Mouse (Mus musculus): ENCODE measurements at regions not wholly inside any gene's neighbourhood (a gene's known extent, or its start where the extent isn't known, plus 50 kb on each side); places are given as distances from the start of the nearest gene placed in this dataset.

DNA sequence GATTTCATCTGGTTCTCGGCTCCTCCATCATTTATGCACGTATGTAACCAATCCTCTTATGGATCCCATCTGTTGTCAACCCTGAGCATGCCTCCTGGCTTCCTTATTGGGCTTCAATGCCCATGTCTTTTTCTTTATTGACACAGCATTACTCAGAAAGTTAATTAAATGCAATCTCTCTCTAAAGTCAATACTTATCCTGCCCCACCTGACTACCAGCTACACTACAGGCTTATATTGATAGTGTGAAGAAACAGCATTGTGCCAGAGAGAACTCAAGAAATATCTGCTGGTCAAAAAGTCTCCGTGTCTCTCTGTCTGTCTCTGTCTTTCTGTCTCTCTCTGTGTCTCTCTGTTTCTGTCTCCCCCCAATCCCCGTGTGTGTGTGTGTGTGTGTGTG, 194.7 kb upstream of the Rfx3 start:
- H3K9ac ChIP-seq (replicated peaks) = no peak overlapping the region
- no peaks in the 10 kb centered on the region for H3K27me3 ChIP-seq (ENCODE audit: insufficient read depth, low read length)
- no peak overlapping the region for H3K4me2 ChIP-seq (ENCODE audit: low read depth, low read length)
- 73% methylated on average over 4 of the region's 4 CpGs for WGBS (ENCODE audit: insufficient replicate concordance)
- no peaks in the 10 kb centered on the region for H3K4me1 ChIP-seq (ENCODE audit: insufficient read depth)
- DNase-seq (no peak), ATAC-seq (no peak)
- H3K27ac ChIP-seq (ENCODE audit: low read depth) = no peak overlapping the region
- H3K36me3 ChIP-seq (replicated peaks; ENCODE audit: insufficient read depth, low read length) = no peaks in the 10 kb centered on the region
- H3K4me3 ChIP-seq (ENCODE audit: low read depth, low read length) = no peak overlapping the region
- no peak for TF ChIP-seq CTCF (IDR thresholded peaks at IDR 0.05; ENCODE audit: low read depth)
- no peak for TF ChIP-seq EP300 (IDR thresholded peaks at IDR 0.05; ENCODE audit: low read depth)
- H3K9me3 ChIP-seq (ENCODE audit: low read length) = no peaks in the 10 kb centered on the region

DNA sequence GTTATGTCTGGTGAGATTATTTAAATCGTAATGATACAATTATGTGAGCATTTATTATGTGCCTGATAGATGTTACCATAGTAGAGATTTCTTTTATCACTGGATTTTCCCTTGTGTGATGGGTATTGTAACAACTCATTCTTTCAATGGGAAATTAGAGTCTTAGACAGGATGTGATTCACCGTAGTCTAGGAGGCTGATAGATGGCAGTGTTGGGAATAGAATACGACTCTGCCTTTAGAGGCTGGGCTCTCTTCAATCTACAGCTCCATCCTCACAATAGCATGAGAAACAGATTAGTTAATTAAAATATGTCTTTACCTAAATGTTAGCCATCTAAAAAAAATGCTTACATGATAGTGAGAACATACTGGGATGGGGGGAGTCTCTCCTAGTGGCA, 192.8 kb upstream of the Rfx3 start:
- no peak for ATAC-seq
- WGBS (ENCODE audit: insufficient replicate concordance) = 57% methylated on average over 3 of the region's 3 CpGs
- no peaks in the 10 kb centered on the region for H3K4me1 ChIP-seq (ENCODE audit: insufficient read depth)

DNA sequence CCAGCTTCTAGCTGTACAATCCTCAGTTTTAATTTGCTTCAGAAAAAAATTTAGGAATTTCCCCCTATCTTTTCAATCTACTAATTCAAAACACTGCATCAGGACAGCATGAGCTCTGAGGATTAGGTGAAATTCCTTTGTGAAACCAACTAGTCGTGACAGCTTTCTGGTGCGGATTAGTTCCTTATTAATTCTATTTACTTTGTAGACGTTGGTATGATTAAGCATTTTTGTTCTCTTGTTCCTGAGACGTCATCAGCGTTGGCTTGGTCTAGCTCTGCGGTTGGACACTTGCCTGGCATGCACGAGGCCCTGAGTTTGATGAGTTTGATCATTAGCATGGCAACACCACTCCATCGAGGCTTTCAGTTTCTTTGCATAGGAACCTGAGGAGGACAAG, 188.4 kb upstream of the Rfx3 start:
- no peak for DNase-seq

More for the DNA sequence above, 192.8 kb upstream of the Rfx3 start:
- Histone ChIP-seq H3K4me2 (ENCODE audit: low read depth, low read length) (no peak overlapping the region), H3K9me3 (ENCODE audit: low read length) (no peaks in the 10 kb centered on the region), H3K9ac (replicated peaks) (no peak overlapping the region), H3K36me3 (replicated peaks; ENCODE audit: insufficient read depth, low read length) (no peaks in the 10 kb centered on the region), H3K4me3 (ENCODE audit: low read depth, low read length) (no peak overlapping the region), H3K27me3 (ENCODE audit: insufficient read depth, low read length) (no peaks in the 10 kb centered on the region), H3K27ac (ENCODE audit: low read depth) (no peak overlapping the region)
- no peak for TF ChIP-seq EP300 (IDR thresholded peaks at IDR 0.05; ENCODE audit: low read depth)
- TF ChIP-seq CTCF (IDR thresholded peaks at IDR 0.05; ENCODE audit: low read depth) = no peak
- DNase-seq = no peak

DNA sequence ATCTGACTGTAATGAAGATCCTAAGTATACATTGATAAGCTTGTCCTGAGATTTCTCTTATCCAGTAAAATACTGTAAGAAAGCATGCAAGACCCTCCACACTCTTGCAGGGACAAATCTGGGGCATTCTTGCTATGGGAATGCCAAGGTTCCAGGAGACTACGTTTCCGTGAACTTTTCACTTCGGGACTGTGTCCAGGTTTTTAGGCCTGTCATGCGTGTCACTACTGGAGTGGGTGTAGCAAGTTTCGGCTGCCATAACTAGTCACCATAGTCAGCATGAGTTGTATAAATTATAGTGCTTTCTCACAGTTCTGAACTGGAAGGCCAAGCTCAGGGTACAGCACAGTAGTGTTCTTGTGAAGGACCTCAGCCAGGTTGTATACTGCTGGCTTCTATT, 185.9 kb upstream of the Rfx3 start:
- Histone ChIP-seq H3K4me2 (ENCODE audit: low read depth, low read length) (no peak overlapping the region), H3K27me3 (ENCODE audit: insufficient read depth, low read length) (no peaks in the 10 kb centered on the region), H3K36me3 (replicated peaks; ENCODE audit: insufficient read depth, low read length) (no peaks in the 10 kb centered on the region), H3K9me3 (ENCODE audit: low read length) (no peaks in the 10 kb centered on the region), H3K27ac (ENCODE audit: low read depth) (no peak overlapping the region), H3K9ac (replicated peaks) (no peak overlapping the region), H3K4me1 (ENCODE audit: insufficient read depth) (no peaks in the 10 kb centered on the region), H3K4me3 (ENCODE audit: low read depth, low read length) (no peak overlapping the region)
- DNase-seq = no peak
- TF ChIP-seq CTCF (IDR thresholded peaks at IDR 0.05; ENCODE audit: low read depth) (no peak), EP300 (IDR thresholded peaks at IDR 0.05; ENCODE audit: low read depth) (no peak)
- no peak for ATAC-seq
- WGBS (ENCODE audit: insufficient replicate concordance) = 85% methylated on average over 5 of the region's 5 CpGs

More for the DNA sequence above, 188.4 kb upstream of the Rfx3 start:
- no peak overlapping the region for H3K9ac ChIP-seq (replicated peaks)
- TF ChIP-seq CTCF (IDR thresholded peaks at IDR 0.05; ENCODE audit: low read depth) = no peak
- no peak for TF ChIP-seq EP300 (IDR thresholded peaks at IDR 0.05; ENCODE audit: low read depth)
- WGBS (ENCODE audit: insufficient replicate concordance) = 62% methylated on average over 8 of the region's 8 CpGs
- ATAC-seq = no peak
- H3K27me3 ChIP-seq (ENCODE audit: insufficient read depth, low read length) = no peaks in the 10 kb centered on the region
- H3K4me2 ChIP-seq (ENCODE audit: low read depth, low read length) = no peak overlapping the region
- H3K27ac ChIP-seq (ENCODE audit: low read depth) = no peak overlapping the region
- H3K9me3 ChIP-seq (ENCODE audit: low read length) = no peaks in the 10 kb centered on the region
- H3K36me3 ChIP-seq (replicated peaks; ENCODE audit: insufficient read depth, low read length) = no peaks in the 10 kb centered on the region
- no peak overlapping the region for H3K4me3 ChIP-seq (ENCODE audit: low read depth, low read length)
- H3K4me1 ChIP-seq (ENCODE audit: insufficient read depth) = no peaks in the 10 kb centered on the region

- 66% methylated on average over 3 of the region's 3 CpGs for WGBS (ENCODE audit: insufficient replicate concordance)
- Histone ChIP-seq H3K4me2 (ENCODE audit: low read depth, low read length) (no peak overlapping the region), H3K9ac (replicated peaks) (no peak overlapping the region), H3K27ac (ENCODE audit: low read depth) (no peak overlapping the region), H3K4me1 (ENCODE audit: insufficient read depth) (no peaks in the 10 kb centered on the region), H3K9me3 (ENCODE audit: low read length) (no peaks in the 10 kb centered on the region), H3K4me3 (ENCODE audit: low read depth, low read length) (no peak overlapping the region), H3K27me3 (ENCODE audit: insufficient read depth, low read length) (no peaks in the 10 kb centered on the region), H3K36me3 (replicated peaks; ENCODE audit: insufficient read depth, low read length) (no peaks in the 10 kb centered on the region)
- TF ChIP-seq EP300 (IDR thresholded peaks at IDR 0.05; ENCODE audit: low read depth) = no peak
- DNase-seq (no peak), ATAC-seq (no peak)
Observed at GRCm38 (mm10) chr19:28192248-28192647, 181.3 kb upstream of the Rfx3 start.

- H3K4me3 ChIP-seq (ENCODE audit: low read depth, low read length) = no peak overlapping the region
- TF ChIP-seq CTCF (IDR thresholded peaks at IDR 0.05; ENCODE audit: low read depth) = no peak
- no peak for TF ChIP-seq EP300 (IDR thresholded peaks at IDR 0.05; ENCODE audit: low read depth)
- no peaks in the 10 kb centered on the region for H3K9me3 ChIP-seq (ENCODE audit: low read length)
- ATAC-seq (no peak), DNase-seq (no peak)
- H3K4me2 ChIP-seq (ENCODE audit: low read depth, low read length) = no peak overlapping the region
- no peak overlapping the region for H3K9ac ChIP-seq (replicated peaks)
- no peaks in the 10 kb centered on the region for H3K36me3 ChIP-seq (replicated peaks; ENCODE audit: insufficient read depth, low read length)
- H3K27me3 ChIP-seq (ENCODE audit: insufficient read depth, low read length) = no peaks in the 10 kb centered on the region
- no peak overlapping the region for H3K27ac ChIP-seq (ENCODE audit: low read depth)
- H3K4me1 ChIP-seq (ENCODE audit: insufficient read depth) = no peaks in the 10 kb centered on the region
- WGBS (ENCODE audit: insufficient replicate concordance) = 52% methylated on average over 9 of the region's 9 CpGs
Observed at GRCm38 (mm10) chr19:28191428-28192116, 180.6 kb upstream of the Rfx3 start.

DNA sequence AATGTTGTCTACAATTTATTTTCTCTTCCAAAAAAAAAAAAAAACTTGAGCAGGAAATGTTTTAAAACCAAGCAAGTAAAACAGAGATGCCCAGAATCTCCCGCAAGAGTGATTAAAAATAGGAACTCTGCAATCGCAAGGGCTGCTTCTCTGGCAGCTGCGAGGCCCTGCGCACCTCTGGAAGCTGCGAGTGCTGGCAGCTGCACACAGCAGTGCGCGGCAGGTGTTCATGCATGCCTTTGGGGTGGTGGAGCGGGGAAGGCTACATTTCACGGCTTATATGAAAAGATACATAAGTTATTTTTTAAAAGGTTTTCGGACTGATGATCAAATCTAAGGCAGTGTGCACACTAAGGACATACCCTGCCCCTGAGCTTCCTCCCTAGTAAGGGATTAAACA, 179.3 kb upstream of the Rfx3 start:
- H3K4me3 ChIP-seq (ENCODE audit: low read depth, low read length) = no peak overlapping the region
- 75% methylated on average over 10 of the region's 10 CpGs for WGBS (ENCODE audit: insufficient replicate concordance)
- H3K27ac ChIP-seq (ENCODE audit: low read depth) = no peak overlapping the region
- TF ChIP-seq EP300 (IDR thresholded peaks at IDR 0.05; ENCODE audit: low read depth) = no peak
- no peak for TF ChIP-seq CTCF (IDR thresholded peaks at IDR 0.05; ENCODE audit: low read depth)
- no peaks in the 10 kb centered on the region for H3K9me3 ChIP-seq (ENCODE audit: low read length)
- H3K27me3 ChIP-seq (ENCODE audit: insufficient read depth, low read length) = no peaks in the 10 kb centered on the region
- no peaks in the 10 kb centered on the region for H3K36me3 ChIP-seq (replicated peaks; ENCODE audit: insufficient read depth, low read length)
- H3K4me1 ChIP-seq (ENCODE audit: insufficient read depth) = no peaks in the 10 kb centered on the region
- no peak for ATAC-seq
- no peak overlapping the region for H3K9ac ChIP-seq (replicated peaks)
- no peak overlapping the region for H3K4me2 ChIP-seq (ENCODE audit: low read depth, low read length)
- no peak for DNase-seq
